Mouse (Mus musculus): Measurements from ENCODE around the gene Rsph1. TPM values are rescaled to one million over a fixed set of nuclear protein-coding genes. Genes with fewer than 3 reads are reported as not detected.

Gene Rsph1
- polyA plus RNA-seq, 1 experiment = 0.51 TPM

DNA sequence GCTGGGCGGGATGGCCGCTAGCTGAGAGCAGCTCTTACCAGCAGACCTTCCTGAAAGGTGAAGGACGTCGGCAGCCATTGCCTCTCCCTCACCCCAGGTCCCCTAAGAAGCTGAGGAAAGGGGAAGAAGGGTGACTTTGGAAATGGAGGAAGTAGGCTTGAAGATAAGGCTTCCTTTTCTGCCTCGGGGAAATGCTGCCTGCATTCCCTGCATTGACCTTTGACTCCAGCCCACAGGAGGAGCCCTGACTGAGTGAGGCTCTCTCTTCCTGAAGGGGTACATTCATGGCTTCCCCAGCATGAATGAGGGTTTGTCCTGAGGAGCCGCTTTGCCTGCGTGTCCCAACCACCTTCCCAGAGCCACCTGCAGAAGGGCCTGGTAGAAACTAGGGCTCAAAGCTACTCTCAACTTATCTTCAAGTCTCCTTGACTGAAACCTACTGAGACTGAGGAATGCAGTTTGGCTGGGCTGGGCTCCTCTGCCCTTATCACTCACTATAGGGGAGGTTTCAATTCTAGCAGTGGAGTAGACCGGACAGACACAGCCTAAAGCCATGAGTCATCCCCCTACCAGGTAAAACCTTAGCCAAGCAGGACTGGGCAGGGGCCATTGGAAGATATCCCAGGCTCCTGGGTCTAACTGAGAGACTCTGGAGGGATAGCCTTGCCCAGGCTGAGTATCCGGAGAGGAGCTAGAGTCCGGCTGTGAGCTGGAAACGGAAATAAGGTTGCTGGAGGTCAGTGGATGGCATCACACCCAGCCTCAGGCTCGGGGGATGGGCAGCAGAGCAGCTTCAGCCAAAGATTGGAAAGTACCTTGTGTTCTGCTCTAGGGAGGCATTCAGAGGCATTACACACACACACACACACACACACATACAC is 28.0 kb upstream of the Rsph1 start:
- H3K36me3 ChIP-seq (ENCODE audit: control insufficient read depth, insufficient read depth, low read length) = no peaks in the 10 kb centered on the region
- DNase-seq = no peak
- no peak for TF ChIP-seq CTCF (IDR thresholded peaks at IDR 0.05; ENCODE audit: borderline replicate concordance, control insufficient read depth, extremely low read depth, insufficient read depth, low read length, poor library complexity)
- TF ChIP-seq POLR2A (IDR thresholded peaks at IDR 0.05; ENCODE audit: control insufficient read depth, extremely low read depth, insufficient read depth, low read length, poor library complexity) = no peak
- H3K4me3 ChIP-seq (ENCODE audit: control insufficient read depth, insufficient read depth, low read length) = no peak overlapping the region
- WGBS = 82% methylated on average over 12 of the region's 12 CpGs
- H3K4me1 ChIP-seq (replicated peaks; ENCODE audit: control insufficient read depth, insufficient read depth, low read length) = peaks cover 25% of the 10 kb centered on the region
- H3K27ac ChIP-seq (ENCODE audit: control insufficient read depth, insufficient read depth, low read length) = no peak overlapping the region
- no peaks in the 10 kb centered on the region for H3K27me3 ChIP-seq (ENCODE audit: control insufficient read depth, insufficient read depth, low read length)

- WGBS = 94% methylated on average over 4 of the region's 4 CpGs
- Histone ChIP-seq H3K27ac (ENCODE audit: control insufficient read depth, insufficient read depth, low read length) (no peak overlapping the region), H3K4me3 (ENCODE audit: control insufficient read depth, insufficient read depth, low read length) (no peak overlapping the region), H3K27me3 (ENCODE audit: control insufficient read depth, insufficient read depth, low read length) (no peaks in the 10 kb centered on the region), H3K4me1 (replicated peaks; ENCODE audit: control insufficient read depth, insufficient read depth, low read length) (peaks cover 38% of the 10 kb centered on the region), H3K36me3 (ENCODE audit: control insufficient read depth, insufficient read depth, low read length) (no peaks in the 10 kb centered on the region)
- DNase-seq = no peak
- TF ChIP-seq CTCF (IDR thresholded peaks at IDR 0.05; ENCODE audit: borderline replicate concordance, control insufficient read depth, extremely low read depth, insufficient read depth, low read length, poor library complexity) (no peak), POLR2A (IDR thresholded peaks at IDR 0.05; ENCODE audit: control insufficient read depth, extremely low read depth, insufficient read depth, low read length, poor library complexity) (no peak)
Measured at GRCm38 (mm10) chr17:31303401-31303800, 26.2 kb upstream of the Rsph1 start.

DNA sequence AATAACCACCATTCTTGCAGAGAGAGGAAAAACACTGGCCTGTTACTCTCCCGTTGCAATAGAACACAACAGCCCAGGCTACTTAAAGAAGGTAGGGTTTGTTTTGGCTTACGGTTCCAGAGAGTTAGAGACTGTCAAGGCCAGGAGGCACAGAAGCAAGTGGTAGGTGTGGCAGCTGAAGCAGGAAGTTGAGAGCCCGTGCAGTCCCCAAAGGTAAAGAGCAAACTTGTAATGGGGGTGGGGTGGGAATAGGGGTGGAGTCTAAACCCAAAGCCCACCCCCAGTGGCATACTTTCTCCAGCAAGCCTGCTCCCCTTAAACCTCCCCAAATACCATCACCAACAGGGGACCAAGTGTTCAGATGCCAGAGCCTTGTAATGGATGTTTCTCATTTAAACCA is 23.6 kb upstream of the Rsph1 start:
- H3K27ac ChIP-seq (ENCODE audit: control insufficient read depth, insufficient read depth, low read length) = peak overlapping the region; percentile 7; the same call in 1 of the 2 replicates
- no peak overlapping the region for H3K4me3 ChIP-seq (ENCODE audit: control insufficient read depth, insufficient read depth, low read length)
- DNase-seq = no peak
- no peak for TF ChIP-seq POLR2A (IDR thresholded peaks at IDR 0.05; ENCODE audit: control insufficient read depth, extremely low read depth, insufficient read depth, low read length, poor library complexity)
- no peaks in the 10 kb centered on the region for H3K36me3 ChIP-seq (ENCODE audit: control insufficient read depth, insufficient read depth, low read length)
- 58% methylated on average over 3 of the region's 3 CpGs for WGBS
- H3K4me1 ChIP-seq (replicated peaks; ENCODE audit: control insufficient read depth, insufficient read depth, low read length) = peaks cover 44% of the 10 kb centered on the region
- H3K27me3 ChIP-seq (ENCODE audit: control insufficient read depth, insufficient read depth, low read length) = no peaks in the 10 kb centered on the region

GRCm38 (mm10) chr17:31299981-31300380 is 22.8 kb upstream of the Rsph1 start:
- Histone ChIP-seq H3K4me3 (ENCODE audit: control insufficient read depth, insufficient read depth, low read length) (no peak overlapping the region), H3K27ac (ENCODE audit: control insufficient read depth, insufficient read depth, low read length) (no peak overlapping the region), H3K36me3 (ENCODE audit: control insufficient read depth, insufficient read depth, low read length) (no peaks in the 10 kb centered on the region), H3K27me3 (ENCODE audit: control insufficient read depth, insufficient read depth, low read length) (no peaks in the 10 kb centered on the region), H3K4me1 (replicated peaks; ENCODE audit: control insufficient read depth, insufficient read depth, low read length) (peaks cover 44% of the 10 kb centered on the region)
- WGBS = 38% methylated on average over 4 of the region's 4 CpGs
- DNase-seq = peak; percentile 60
- TF ChIP-seq CTCF (IDR thresholded peaks at IDR 0.05; ENCODE audit: borderline replicate concordance, control insufficient read depth, extremely low read depth, insufficient read depth, low read length, poor library complexity) = no peak
- no peak for TF ChIP-seq POLR2A (IDR thresholded peaks at IDR 0.05; ENCODE audit: control insufficient read depth, extremely low read depth, insufficient read depth, low read length, poor library complexity)

DNA sequence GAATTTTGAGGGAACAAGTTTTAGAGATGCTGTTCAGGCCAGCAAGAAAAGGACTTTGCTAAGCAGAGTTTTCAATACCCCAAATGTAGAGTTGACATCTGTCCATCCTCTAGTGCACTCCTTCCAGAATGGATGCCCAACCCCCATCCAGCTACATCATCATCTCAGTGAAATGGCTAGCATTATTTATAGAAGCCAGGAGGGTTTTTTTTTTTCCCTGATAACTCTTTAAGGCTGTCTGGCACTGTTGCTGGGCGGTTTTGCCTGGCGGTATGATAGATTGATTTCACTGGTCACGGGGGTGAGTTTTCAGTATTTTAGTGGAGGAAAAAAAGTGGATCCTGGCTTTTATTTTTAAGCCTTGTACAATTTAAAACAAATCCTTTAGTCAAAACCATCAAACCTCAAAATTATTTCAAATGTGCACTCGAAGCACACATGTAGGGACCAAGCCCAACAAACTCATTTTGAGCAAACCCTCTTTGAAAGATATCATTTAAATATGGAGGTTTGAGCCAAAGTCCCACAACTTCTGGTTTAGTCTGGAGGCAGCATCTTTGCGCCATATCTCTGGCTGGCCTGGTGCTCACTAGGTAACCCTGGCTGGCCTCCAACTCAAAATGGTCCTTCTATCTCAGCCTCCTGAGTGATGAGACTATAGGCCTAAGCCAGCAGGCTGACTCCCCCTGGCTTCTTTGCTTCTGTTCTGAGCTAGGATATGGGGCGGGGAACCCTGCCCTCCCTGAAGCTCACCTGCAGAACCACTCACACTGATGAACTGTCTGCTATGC is 21.4 kb upstream of the Rsph1 start:
- no peaks in the 10 kb centered on the region for H3K27me3 ChIP-seq (ENCODE audit: control insufficient read depth, insufficient read depth, low read length)
- no peak overlapping the region for H3K27ac ChIP-seq (ENCODE audit: control insufficient read depth, insufficient read depth, low read length)
- WGBS = 95% methylated on average over 6 of the region's 6 CpGs
- peaks cover 47% of the 10 kb centered on the region for H3K4me1 ChIP-seq (replicated peaks; ENCODE audit: control insufficient read depth, insufficient read depth, low read length)
- H3K4me3 ChIP-seq (ENCODE audit: control insufficient read depth, insufficient read depth, low read length) = no peak overlapping the region
- no peak for TF ChIP-seq POLR2A (IDR thresholded peaks at IDR 0.05; ENCODE audit: control insufficient read depth, extremely low read depth, insufficient read depth, low read length, poor library complexity)
- TF ChIP-seq CTCF (IDR thresholded peaks at IDR 0.05; ENCODE audit: borderline replicate concordance, control insufficient read depth, extremely low read depth, insufficient read depth, low read length, poor library complexity) = no peak
- no peaks in the 10 kb centered on the region for H3K36me3 ChIP-seq (ENCODE audit: control insufficient read depth, insufficient read depth, low read length)
- no peak for DNase-seq

DNA sequence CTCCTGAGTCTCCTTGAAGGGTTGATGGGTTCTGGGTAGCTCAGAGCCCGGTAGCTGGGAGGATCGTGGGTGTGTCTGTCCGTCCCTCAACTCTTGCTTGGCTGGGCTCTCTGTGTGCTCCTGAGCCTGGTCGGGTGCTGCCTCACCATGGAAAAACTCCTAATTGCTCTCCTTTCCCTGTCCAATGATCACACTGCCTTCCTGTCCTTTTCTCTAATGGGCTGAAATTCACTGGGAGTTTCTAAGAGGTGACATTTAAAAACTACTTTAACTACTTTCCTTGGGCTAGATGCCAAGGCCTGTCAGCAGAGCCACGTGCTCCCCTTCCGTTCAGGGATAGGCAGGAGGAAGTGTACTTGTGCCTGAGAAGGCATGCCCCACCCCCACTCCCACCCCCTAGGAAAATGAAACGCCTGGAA is 20.3 kb upstream of the Rsph1 start:
- TF ChIP-seq POLR2A (IDR thresholded peaks at IDR 0.05; ENCODE audit: control insufficient read depth, extremely low read depth, insufficient read depth, low read length, poor library complexity) (no peak), CTCF (IDR thresholded peaks at IDR 0.05; ENCODE audit: borderline replicate concordance, control insufficient read depth, extremely low read depth, insufficient read depth, low read length, poor library complexity) (no peak)
- H3K27ac ChIP-seq (ENCODE audit: control insufficient read depth, insufficient read depth, low read length) = no peak overlapping the region
- no peak overlapping the region for H3K4me3 ChIP-seq (ENCODE audit: control insufficient read depth, insufficient read depth, low read length)
- DNase-seq = no peak
- 14% methylated on average over 7 of the region's 7 CpGs for WGBS
- no peaks in the 10 kb centered on the region for H3K27me3 ChIP-seq (ENCODE audit: control insufficient read depth, insufficient read depth, low read length)
- no peaks in the 10 kb centered on the region for H3K36me3 ChIP-seq (ENCODE audit: control insufficient read depth, insufficient read depth, low read length)
- peaks cover 47% of the 10 kb centered on the region for H3K4me1 ChIP-seq (replicated peaks; ENCODE audit: control insufficient read depth, insufficient read depth, low read length)

Data from thymus, adult 2 months (tissue).